Mouse (Mus musculus): ENCODE data around the gene Gprin1.

DNA sequence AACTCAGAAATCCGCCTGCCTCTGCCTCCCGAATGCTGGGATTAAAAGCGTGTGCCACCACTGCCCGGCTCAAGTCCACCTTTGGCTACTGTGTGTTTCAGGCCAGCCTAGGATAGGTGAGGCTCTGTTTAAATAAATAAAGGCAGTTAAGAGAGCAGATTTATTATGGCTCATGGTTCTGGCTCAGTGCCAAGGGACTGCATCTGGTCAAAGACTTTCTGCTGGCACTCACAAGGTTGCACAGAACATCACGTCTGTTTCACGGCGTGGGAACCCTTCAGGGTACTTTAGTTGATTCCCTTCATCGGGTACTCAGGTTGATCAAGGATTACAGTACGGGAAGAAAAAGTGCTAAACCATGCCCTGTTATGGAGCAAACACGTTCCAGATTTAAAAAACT lies 34.7 kb downstream of the Gprin1 start:
- TF ChIP-seq CTCF (IDR thresholded peaks at IDR 0.05; ENCODE audit: low read depth, low read length) (no peak), GATA1 (IDR thresholded peaks at IDR 0.05; ENCODE audit: borderline replicate concordance, low read length) (no peak), TAL1 (conservative IDR thresholded peaks at IDR 0.05; ENCODE audit: low read depth, low read length) (no peak), POLR2AphosphoS5 (IDR thresholded peaks at IDR 0.05; ENCODE audit: insufficient replicate concordance, low read depth, low read length) (no peak)
